In the genomic region with DNA sequence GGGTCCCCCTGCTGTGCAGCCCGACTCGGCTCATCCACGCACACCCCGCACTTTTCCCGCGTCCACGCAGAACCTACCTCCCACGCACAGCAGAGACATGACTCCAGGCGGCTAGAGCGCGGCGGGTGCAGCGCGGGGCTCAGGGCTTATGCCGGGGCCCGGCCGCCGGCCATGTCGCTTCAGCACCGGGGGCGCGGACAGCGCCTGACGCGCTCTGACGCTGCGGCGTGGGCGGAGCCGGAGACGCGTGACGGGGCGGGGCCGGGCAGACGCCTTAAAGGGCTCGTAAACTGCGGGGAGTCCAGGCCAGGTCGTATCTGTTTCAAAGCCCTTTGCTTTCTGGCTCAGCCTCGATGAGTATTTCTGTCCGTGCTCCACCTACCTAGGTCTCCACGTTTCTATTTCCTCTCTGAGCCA, we compare ENCODE assay signal across 8 mouse cellular contexts. TPM values are rescaled to one million over a fixed set of nuclear protein-coding genes. Genes with fewer than 3 reads are reported as not detected.
DNase-seq lines count a peak whose midpoint lies in the region; ATAC-seq and TF ChIP-seq lines count a peak whose summit lies in the region.

A gene (minus strand): TSS at position 209 of the 417 bp plus-strand sequence.

- peak within 1 kb of the TSS; percentile 34 for H3K9ac ChIP-seq in CH12.LX (ENCODE audit: insufficient read depth, low read depth)
- H3K9ac ChIP-seq in forebrain, embryonic 12.5 days: peak within 1 kb of the TSS; percentile 70
- H3K9ac ChIP-seq in heart, postnatal 0 days (replicated peaks; ENCODE audit: low read depth, low read length): no peak within 1 kb of the TSS
- H3K9ac ChIP-seq in liver, embryonic 15.5 days: no peak within 1 kb of the TSS
- H3K9ac ChIP-seq in neural tube, embryonic 11.5 days (ENCODE audit: low read length): peak within 1 kb of the TSS; percentile 60
- H3K9ac ChIP-seq in stomach, embryonic 16.5 days (ENCODE audit: low read length): peak within 1 kb of the TSS; percentile 67

- peak within 1 kb of the TSS; percentile 47 to 77 (median 48) for H3K4me3 ChIP-seq in CH12.LX (replicated peaks in 1 of 3; ENCODE audit: low read depth in 2 of 3, low read length in 2 of 3, poor library complexity in 1 of 3)
- peak within 1 kb of the TSS; percentile 56 for H3K4me3 ChIP-seq in forebrain, embryonic 12.5 days (replicated peaks)
- peak within 1 kb of the TSS; percentile 51 for H3K4me3 ChIP-seq in heart, postnatal 0 days (ENCODE audit: low read depth, low read length)
- peak within 1 kb of the TSS; percentile 56 for H3K4me3 ChIP-seq in liver, embryonic 15.5 days (replicated peaks)
- H3K4me3 ChIP-seq in neural tube, embryonic 11.5 days (ENCODE audit: low read depth, low read length): peak within 1 kb of the TSS; percentile 68
- peak within 1 kb of the TSS; percentile 56 for H3K4me3 ChIP-seq in stomach, embryonic 16.5 days (replicated peaks; ENCODE audit: low read length)

- peak; percentile 84 for DNase-seq in CH12.LX (ENCODE audit: extremely low read depth)
- DNase-seq in c-Kit-positive CD71-positive TER-119-negative erythroid progenitor cells, embryonic 14.5 days (ENCODE audit: low read depth): peak; percentile 73
- DNase-seq in heart, postnatal 0 days (ENCODE audit: low spot score): peak; percentile 87
- peak; percentile 85 to 96 for DNase-seq in kidney, postnatal 36 days
- DNase-seq in neural tube, embryonic 11.5 days (ENCODE audit: low spot score): peak; percentile 94

- WGBS in forebrain, embryonic 12.5 days: 0% methylated on average over 41 of the region's 42 CpGs
- under 1% methylated on average over 38 of the region's 42 CpGs for WGBS in heart, postnatal 0 days
- WGBS in liver, embryonic 15.5 days (ENCODE audit: insufficient replicate concordance): under 1% methylated on average over 42 of the region's 42 CpGs
- WGBS in neural tube, embryonic 11.5 days: under 1% methylated on average over 42 of the region's 42 CpGs
- 0% methylated on average over 42 of the region's 42 CpGs for WGBS in stomach, embryonic 16.5 days

- H3K9me3 ChIP-seq in CH12.LX (replicated peaks; ENCODE audit: low read length): no peaks in the 10 kb centered on the region
- no peaks in the 10 kb centered on the region for H3K9me3 ChIP-seq in forebrain, embryonic 12.5 days
- no peaks in the 10 kb centered on the region for H3K9me3 ChIP-seq in heart, postnatal 0 days (replicated peaks; ENCODE audit: control insufficient read depth, low read length)
- no peaks in the 10 kb centered on the region for H3K9me3 ChIP-seq in liver, embryonic 15.5 days (replicated peaks)
- H3K9me3 ChIP-seq in neural tube, embryonic 11.5 days (ENCODE audit: control insufficient read depth, low read length): no peaks in the 10 kb centered on the region
- no peaks in the 10 kb centered on the region for H3K9me3 ChIP-seq in stomach, embryonic 16.5 days (replicated peaks; ENCODE audit: control insufficient read depth, low read length)

- H3K4me2 ChIP-seq in CH12.LX (ENCODE audit: insufficient read depth, low read depth, poor library complexity, severe bottlenecking): peak within 1 kb of the TSS; percentile 80
- H3K4me2 ChIP-seq in forebrain, embryonic 12.5 days: peak within 1 kb of the TSS; percentile 95
- H3K4me2 ChIP-seq in heart, postnatal 0 days (ENCODE audit: low read depth, low read length): peak within 1 kb of the TSS; percentile 85
- H3K4me2 ChIP-seq in liver, embryonic 15.5 days: peak within 1 kb of the TSS; percentile 85
- peak within 1 kb of the TSS; percentile 91 for H3K4me2 ChIP-seq in neural tube, embryonic 11.5 days (ENCODE audit: low read depth)
- H3K4me2 ChIP-seq in stomach, embryonic 16.5 days (ENCODE audit: low read depth, low read length): peak within 1 kb of the TSS; percentile 98

- H3K79me2 ChIP-seq in CH12.LX (replicated peaks; ENCODE audit: control insufficient read depth, extremely low read depth, insufficient read depth, poor library complexity, severe bottlenecking): no peaks in the 10 kb centered on the region

- H3K36me3 ChIP-seq in CH12.LX (replicated peaks in 1 of 2; ENCODE audit: control insufficient read depth in 1 of 2, insufficient read depth in 1 of 2, low read length in 1 of 2): no peaks in the 10 kb centered on the region
- no peaks in the 10 kb centered on the region for H3K36me3 ChIP-seq in forebrain, embryonic 12.5 days (replicated peaks)
- no peaks in the 10 kb centered on the region for H3K36me3 ChIP-seq in heart, postnatal 0 days (replicated peaks; ENCODE audit: control insufficient read depth, insufficient read depth, low read length)
- no peaks in the 10 kb centered on the region for H3K36me3 ChIP-seq in liver, embryonic 15.5 days (replicated peaks)
- no peaks in the 10 kb centered on the region for H3K36me3 ChIP-seq in neural tube, embryonic 11.5 days (ENCODE audit: control insufficient read depth, insufficient read depth, low read length)
- no peaks in the 10 kb centered on the region for H3K36me3 ChIP-seq in stomach, embryonic 16.5 days (ENCODE audit: control insufficient read depth, insufficient read depth, low read length)

- peak; percentile 79 for ATAC-seq in forebrain, embryonic 12.5 days (ENCODE audit: low FRiP score)
- peak; percentile 66 for ATAC-seq in heart, postnatal 0 days (ENCODE audit: insufficient read depth, low read depth)
- ATAC-seq in liver, embryonic 15.5 days (ENCODE audit: insufficient read depth): peak; percentile 53
- ATAC-seq in neural tube, embryonic 11.5 days (ENCODE audit: insufficient read depth, low FRiP score, low TSS enrichment): peak; percentile 63
- ATAC-seq in stomach, embryonic 16.5 days (ENCODE audit: insufficient read depth, low FRiP score): peak; percentile 71

- peak; percentile 80 for TF ChIP-seq POLR2A in CH12.LX (IDR thresholded peaks at IDR 0.05; ENCODE audit: low read depth, low read length)

- no peak for TF ChIP-seq CTCF in CH12.LX (conservative IDR thresholded peaks at IDR 0.05 in 1 of 2, IDR thresholded peaks at IDR 0.05 in 1 of 2; ENCODE audit: low read depth in 2 of 2, low read length in 2 of 2)
- TF ChIP-seq CTCF in heart, postnatal 0 days (IDR thresholded peaks at IDR 0.05; ENCODE audit: low read depth): no peak

- peak; percentile 13; the same call in 1 of the 2 replicates for TF ChIP-seq EP300 in CH12.LX (IDR thresholded peaks at IDR 0.05; ENCODE audit: low read length)
- peak; percentile 29; the same call in 1 of the 2 replicates for TF ChIP-seq EP300 in heart, postnatal 0 days (IDR thresholded peaks at IDR 0.05; ENCODE audit: low read depth)

- H3K27ac ChIP-seq in CH12.LX (ENCODE audit: insufficient read depth, low read depth): no peak within 1 kb of the TSS
- H3K27ac ChIP-seq in forebrain, embryonic 12.5 days: peak within 1 kb of the TSS; percentile 70
- peak within 1 kb of the TSS; percentile 56 for H3K27ac ChIP-seq in heart, postnatal 0 days (ENCODE audit: low read depth)
- no peak within 1 kb of the TSS for H3K27ac ChIP-seq in liver, embryonic 15.5 days (replicated peaks)
- peak within 1 kb of the TSS; percentile 68 for H3K27ac ChIP-seq in neural tube, embryonic 11.5 days (ENCODE audit: low read depth, low read length)
- peak within 1 kb of the TSS; percentile 33; the same call in 1 of the 2 replicates for H3K27ac ChIP-seq in stomach, embryonic 16.5 days (ENCODE audit: low read length)

- in situ Hi-C loops in CH12.LX (cut with MboI; ENCODE audit: low pct_ligation_motif_present, low pct_unique_long_range_greater_than_20kb, low sequenced_read_pairs): no loop called here

- peaks cover 27 to 65% of the 10 kb centered on the region in 2 experiments for H3K4me1 ChIP-seq in CH12.LX (ENCODE audit: control insufficient read depth in 1 of 2, insufficient read depth in 2 of 2)
- peaks cover 49% of the 10 kb centered on the region for H3K4me1 ChIP-seq in forebrain, embryonic 12.5 days
- H3K4me1 ChIP-seq in heart, postnatal 0 days (ENCODE audit: control insufficient read depth, insufficient read depth): peaks cover 30% of the 10 kb centered on the region
- peaks cover 34% of the 10 kb centered on the region for H3K4me1 ChIP-seq in liver, embryonic 15.5 days (replicated peaks)
- peaks cover 13% of the 10 kb centered on the region for H3K4me1 ChIP-seq in neural tube, embryonic 11.5 days (ENCODE audit: control insufficient read depth, insufficient read depth, low read length)
- H3K4me1 ChIP-seq in stomach, embryonic 16.5 days (ENCODE audit: control insufficient read depth, insufficient read depth, low read length): peaks cover 19% of the 10 kb centered on the region

- H3K27me3 ChIP-seq in CH12.LX (replicated peaks): peaks cover 32% of the 10 kb centered on the region
- peaks cover 64% of the 10 kb centered on the region for H3K27me3 ChIP-seq in forebrain, embryonic 12.5 days
- H3K27me3 ChIP-seq in heart, postnatal 0 days (ENCODE audit: control insufficient read depth, insufficient read depth, low read length): no peaks in the 10 kb centered on the region
- H3K27me3 ChIP-seq in liver, embryonic 15.5 days: peaks cover 50% of the 10 kb centered on the region
- H3K27me3 ChIP-seq in neural tube, embryonic 11.5 days (ENCODE audit: control insufficient read depth, insufficient read depth, low read length): peaks cover 30% of the 10 kb centered on the region
- H3K27me3 ChIP-seq in stomach, embryonic 16.5 days (ENCODE audit: control insufficient read depth, insufficient read depth, low read length): peaks cover 14% of the 10 kb centered on the region

- dilution Hi-C loops in CH12.LX (cut with MboI; ENCODE audit: extremely low pct_ligation_motif_present, extremely low pct_unique_long_range_greater_than_20kb, low sequenced_read_pairs): no loop called here

- no peak for TF ChIP-seq RAD21 in CH12.LX (IDR thresholded peaks at IDR 0.05; ENCODE audit: low read depth, low read length)

TF ChIP-seq in CH12.LX, 34 proteins besides CTCF, POLR2A, EP300 and RAD21 (continues in another document):
- TF ChIP-seq TBP (conservative IDR thresholded peaks at IDR 0.05; ENCODE audit: low read depth, low read length) (peak; percentile 85), TCF12 (IDR thresholded peaks at IDR 0.05; ENCODE audit: low read depth, low read length) (peak; percentile 77), ELF1 (IDR thresholded peaks at IDR 0.05; ENCODE audit: low read depth, low read length) (peak; percentile 52; the same call in 1 of the 2 replicates), NELFE (IDR thresholded peaks at IDR 0.05; ENCODE audit: low read depth, low read length) (peak; percentile 55; the same call in 1 of the 2 replicates), ZMIZ1 (IDR thresholded peaks at IDR 0.05; ENCODE audit: low read depth, low read length) (peak; percentile 85)

RNA-seq across cellular contexts. Expression of the gene that starts here (rescaled TPM):
- total RNA-seq in CH12.LX (2012; rRNA removed): 1.0 and 1.7 TPM in 2 replicates
- total RNA-seq in CH12.LX (2014; rRNA removed): 0.55 and 0.68 TPM in 2 replicates
- polyA plus RNA-seq in CH12.LX (2012; ENCODE audit: insufficient read length, low read depth): 0.79 and 2.1 TPM in 2 replicates
- 13.7 and 16.0 TPM in 2 replicates for polyA plus RNA-seq in forebrain, embryonic 12.5 days (2016; fragmentation: Nextera tagmentation; extraction: Ambion mirVana)
- total RNA-seq in heart, postnatal 0 days (2014; rRNA removed; ENCODE audit: low replicate concordance): 0.57 and 1.2 TPM in 2 replicates
- 0.51 and 0.60 TPM in 2 replicates for polyA plus RNA-seq in heart, postnatal 0 days (2015; fragmentation: Nextera tagmentation; extraction: Ambion mirVana)
- polyA plus RNA-seq in liver, embryonic 15.5 days (2015; fragmentation: Nextera tagmentation; extraction: Ambion mirVana): 0.16 and 0.20 TPM in 2 replicates
- 6.5 and 7.7 TPM in 2 replicates for polyA plus RNA-seq in neural tube, embryonic 11.5 days (2014; fragmentation: Nextera tagmentation; extraction: Ambion mirVana)
- polyA plus RNA-seq in stomach, embryonic 16.5 days (2015; fragmentation: Nextera tagmentation; extraction: Ambion mirVana): 1.1 and 1.2 TPM in 2 replicates

Comparison
In these comparisons a context has a peak if more than half of its experiments do, and no peak if none do; other contexts are left out.
1. Peak in ATAC-seq, H3K4me3 ChIP-seq and H3K4me2 ChIP-seq in liver, embryonic 15.5 days; RNA of the gene not detected or under 1 TPM.
2. H3K27ac ChIP-seq: peak in forebrain, embryonic 12.5 days (single experiment), heart, postnatal 0 days (single experiment), neural tube, embryonic 11.5 days (single experiment) and stomach, embryonic 16.5 days (single experiment); none in CH12.LX (single experiment) and liver, embryonic 15.5 days (single experiment).
3. H3K9ac ChIP-seq: peak in CH12.LX (single experiment), forebrain, embryonic 12.5 days (single experiment), neural tube, embryonic 11.5 days (single experiment) and stomach, embryonic 16.5 days (single experiment); none in heart, postnatal 0 days (single experiment) and liver, embryonic 15.5 days (single experiment).
4. Peak in every context shown above with its lines, with median percentiles within 50 percentile points of each other: DNase-seq, H3K4me2 ChIP-seq, H3K4me3 ChIP-seq and ATAC-seq.